Mouse (Mus musculus) liver, postnatal 0 days (tissue): ENCODE data around the gene Efnb2.

Experiments
- CTCF ChIP-seq: sonication (generic); IDR thresholded peaks from 2 replicates; pipeline ENCODE4 v1.5.1; 2016; ENCODE audit warnings: antibody characterized with exemption, low read depth
- EP300 ChIP-seq: IDR thresholded peaks from 2 replicates; pipeline ENCODE4 v1.6.1; 2016; ENCODE audit warnings: antibody characterized with exemption, low read depth, mild to moderate bottlenecking

- TF ChIP-seq CTCF (no peak), EP300 (peak; percentile 34; the same call in 1 of the 2 replicates)
Measured at GRCm38 (mm10) chr8:8583981-8584377, 77.1 kb downstream of the Efnb2 start.
